Mouse (Mus musculus): ENCODE data around the gene Zfp420. TPM values are rescaled to one million over a fixed set of nuclear protein-coding genes. Genes with fewer than 3 reads are reported as not detected.

Gene Zfp420
- polyA plus RNA-seq, 1 experiment from 2014 or later: 1.1 TPM

DNA sequence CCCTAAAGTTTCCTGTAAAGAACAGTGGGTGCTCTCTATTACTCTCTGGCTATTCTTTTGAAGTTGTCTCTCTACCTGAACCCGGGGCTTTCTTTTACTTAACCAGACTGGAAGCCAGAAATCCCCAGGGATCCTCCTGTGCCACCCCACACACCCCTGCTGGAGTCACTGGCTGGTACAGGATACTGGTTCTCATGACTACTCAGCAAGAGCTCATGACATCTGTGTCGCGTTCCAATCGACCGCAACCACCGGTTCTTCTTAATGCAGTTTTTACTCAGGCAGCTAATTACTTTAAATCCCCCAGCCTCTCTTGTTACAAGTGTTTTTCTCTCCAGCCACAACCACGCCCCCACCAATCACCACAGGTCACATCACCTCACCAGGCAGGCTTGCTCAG is 20.3 kb downstream of the Zfp420 start:
- 70% methylated on average over 7 of the region's 7 CpGs for WGBS (ENCODE audit: insufficient replicate concordance)
- H3K27me3 ChIP-seq (ENCODE audit: control insufficient read depth, insufficient read depth, low read depth, low read length): no peaks in the 10 kb centered on the region
- no peak overlapping the region for H3K9ac ChIP-seq (ENCODE audit: low read depth, low read length)
- ATAC-seq (ENCODE audit: low read depth): no peak
- no peak overlapping the region for H3K27ac ChIP-seq (ENCODE audit: low read length)
- peaks cover 7% of the 10 kb centered on the region for H3K9me3 ChIP-seq (replicated peaks; ENCODE audit: control insufficient read depth, low read length)
- no peaks in the 10 kb centered on the region for H3K4me1 ChIP-seq (ENCODE audit: control insufficient read depth, low read depth, low read length)
- H3K4me3 ChIP-seq (ENCODE audit: low read depth, low read length): no peak overlapping the region
- no peak overlapping the region for H3K4me2 ChIP-seq (ENCODE audit: low read depth, low read length)
- H3K36me3 ChIP-seq (ENCODE audit: control insufficient read depth, insufficient read depth): peaks cover 7% of the 10 kb centered on the region

DNA sequence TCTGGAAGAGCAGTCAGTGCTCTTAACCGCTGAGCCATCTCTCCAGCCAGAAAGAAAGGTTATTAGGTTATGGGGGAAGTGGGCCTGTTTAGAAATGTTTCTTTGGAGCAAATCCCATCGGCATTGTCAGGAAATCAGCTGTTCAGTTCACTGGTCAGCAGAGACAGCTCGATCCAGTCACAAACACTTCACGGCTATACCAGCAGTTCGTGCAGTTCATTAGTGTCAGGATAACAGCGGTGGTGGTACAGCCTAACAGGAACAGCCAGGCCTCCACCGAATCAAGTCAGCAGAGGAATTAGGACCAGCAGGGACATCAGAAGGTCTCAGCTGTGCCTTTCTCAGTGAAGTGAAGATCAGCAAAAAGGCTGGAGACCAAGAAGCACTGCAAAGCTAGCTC is 21.1 kb downstream of the Zfp420 start:
- Histone ChIP-seq H3K9me3 (replicated peaks; ENCODE audit: control insufficient read depth, low read length) (no peaks in the 10 kb centered on the region; the same call in none of the 2 replicates), H3K9ac (ENCODE audit: low read depth, low read length) (no peak overlapping the region), H3K4me3 (ENCODE audit: low read depth, low read length) (no peak overlapping the region), H3K27ac (ENCODE audit: low read length) (no peak overlapping the region), H3K4me2 (ENCODE audit: low read depth, low read length) (no peak overlapping the region), H3K4me1 (ENCODE audit: control insufficient read depth, low read depth, low read length) (no peaks in the 10 kb centered on the region), H3K36me3 (ENCODE audit: control insufficient read depth, insufficient read depth) (no peaks in the 10 kb centered on the region), H3K27me3 (ENCODE audit: control insufficient read depth, insufficient read depth, low read depth, low read length) (no peaks in the 10 kb centered on the region)
- no peak for ATAC-seq (ENCODE audit: low read depth)
- 68% methylated on average over 7 of the region's 7 CpGs for WGBS (ENCODE audit: insufficient replicate concordance)

DNA sequence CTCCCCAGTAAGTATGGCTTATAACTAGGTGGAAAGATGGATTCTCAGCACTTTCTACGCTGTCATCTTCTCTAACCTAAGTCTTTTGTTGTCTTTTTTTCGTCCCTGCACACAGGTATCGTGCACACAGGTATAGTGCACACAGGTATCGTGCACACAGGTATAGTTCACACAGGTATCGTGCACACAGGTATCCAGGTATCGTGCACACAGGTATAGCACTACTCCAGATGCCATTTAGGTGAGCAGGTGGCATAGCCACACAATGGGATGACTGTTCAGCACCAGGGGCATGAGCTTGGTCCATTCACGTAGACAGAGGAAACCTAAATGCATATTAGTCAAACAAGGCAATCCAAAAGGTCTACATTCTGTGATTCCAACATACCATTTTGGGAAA is 30.7 kb downstream of the Zfp420 start:
- peaks cover 33% of the 10 kb centered on the region for H3K9me3 ChIP-seq (replicated peaks; ENCODE audit: control insufficient read depth, low read length)
- H3K27ac ChIP-seq (ENCODE audit: low read length): no peak overlapping the region
- H3K36me3 ChIP-seq (ENCODE audit: control insufficient read depth, insufficient read depth): peaks cover 26% of the 10 kb centered on the region
- H3K4me1 ChIP-seq (ENCODE audit: control insufficient read depth, low read depth, low read length): no peaks in the 10 kb centered on the region
- 80% methylated on average over 7 of the region's 7 CpGs for WGBS (ENCODE audit: insufficient replicate concordance)
- no peak overlapping the region for H3K9ac ChIP-seq (ENCODE audit: low read depth, low read length)
- no peak overlapping the region for H3K4me3 ChIP-seq (ENCODE audit: low read depth, low read length)
- H3K4me2 ChIP-seq (ENCODE audit: low read depth, low read length): no peak overlapping the region
- ATAC-seq (ENCODE audit: low read depth): no peak
- no peaks in the 10 kb centered on the region for H3K27me3 ChIP-seq (ENCODE audit: control insufficient read depth, insufficient read depth, low read depth, low read length)

DNA sequence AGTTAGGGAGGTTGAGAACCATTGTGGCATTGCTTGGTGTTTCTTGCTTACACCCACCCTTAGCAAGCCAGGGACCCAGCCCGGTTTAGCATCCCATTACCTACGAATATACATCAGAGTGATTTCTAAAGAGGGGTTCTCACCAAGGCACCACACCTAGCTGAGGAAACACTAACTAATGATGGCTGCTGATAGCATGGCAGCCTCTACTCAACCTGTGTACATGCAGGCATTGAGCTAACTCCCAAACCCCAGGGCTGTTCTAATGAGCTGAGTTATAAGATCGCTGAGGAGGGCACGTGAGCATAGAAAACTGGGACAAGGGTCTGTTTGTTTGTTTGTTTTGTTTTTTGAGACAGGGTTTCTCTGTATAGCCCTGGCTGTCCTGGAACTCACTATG is 33.0 kb downstream of the Zfp420 start:
- Histone ChIP-seq H3K9ac (ENCODE audit: low read depth, low read length) (no peak overlapping the region), H3K4me3 (ENCODE audit: low read depth, low read length) (no peak overlapping the region), H3K27me3 (ENCODE audit: control insufficient read depth, insufficient read depth, low read depth, low read length) (no peaks in the 10 kb centered on the region), H3K4me1 (ENCODE audit: control insufficient read depth, low read depth, low read length) (no peaks in the 10 kb centered on the region), H3K9me3 (replicated peaks; ENCODE audit: control insufficient read depth, low read length) (peaks cover 34% of the 10 kb centered on the region), H3K4me2 (ENCODE audit: low read depth, low read length) (no peak overlapping the region), H3K27ac (ENCODE audit: low read length) (no peak overlapping the region), H3K36me3 (ENCODE audit: control insufficient read depth, insufficient read depth) (peaks cover 39% of the 10 kb centered on the region)
- no peak for ATAC-seq (ENCODE audit: low read depth)
- WGBS (ENCODE audit: insufficient replicate concordance): 90% methylated on average over 4 of the region's 4 CpGs

DNA sequence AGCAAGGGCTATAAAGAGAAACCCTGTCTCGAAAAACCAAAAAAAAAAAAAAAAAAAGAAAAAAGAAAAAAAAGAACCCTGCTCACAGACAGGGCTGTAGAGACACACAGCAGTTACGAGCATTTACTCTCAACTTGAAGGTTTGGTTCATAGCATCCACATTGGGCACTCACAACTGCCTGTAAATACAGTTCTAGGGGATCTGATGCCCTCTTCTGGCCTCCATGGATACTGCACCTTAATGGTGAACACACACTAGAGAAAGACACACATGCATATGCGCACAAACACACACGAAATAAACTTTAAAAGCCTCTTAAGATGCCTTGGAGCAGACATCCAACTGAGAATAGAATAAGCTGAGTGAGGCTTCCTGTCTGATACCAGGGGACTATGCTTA is 38.6 kb downstream of the Zfp420 start:
- Histone ChIP-seq H3K4me3 (ENCODE audit: low read depth, low read length) (no peak overlapping the region), H3K27ac (ENCODE audit: low read length) (no peak overlapping the region), H3K4me1 (ENCODE audit: control insufficient read depth, low read depth, low read length) (no peaks in the 10 kb centered on the region), H3K9ac (ENCODE audit: low read depth, low read length) (no peak overlapping the region), H3K9me3 (replicated peaks; ENCODE audit: control insufficient read depth, low read length) (peaks cover 26% of the 10 kb centered on the region), H3K27me3 (ENCODE audit: control insufficient read depth, insufficient read depth, low read depth, low read length) (no peaks in the 10 kb centered on the region), H3K4me2 (ENCODE audit: low read depth, low read length) (no peak overlapping the region), H3K36me3 (ENCODE audit: control insufficient read depth, insufficient read depth) (peaks cover 50% of the 10 kb centered on the region)
- 73% methylated on average over 4 of the region's 4 CpGs for WGBS (ENCODE audit: insufficient replicate concordance)
- no peak for ATAC-seq (ENCODE audit: low read depth)

DNA sequence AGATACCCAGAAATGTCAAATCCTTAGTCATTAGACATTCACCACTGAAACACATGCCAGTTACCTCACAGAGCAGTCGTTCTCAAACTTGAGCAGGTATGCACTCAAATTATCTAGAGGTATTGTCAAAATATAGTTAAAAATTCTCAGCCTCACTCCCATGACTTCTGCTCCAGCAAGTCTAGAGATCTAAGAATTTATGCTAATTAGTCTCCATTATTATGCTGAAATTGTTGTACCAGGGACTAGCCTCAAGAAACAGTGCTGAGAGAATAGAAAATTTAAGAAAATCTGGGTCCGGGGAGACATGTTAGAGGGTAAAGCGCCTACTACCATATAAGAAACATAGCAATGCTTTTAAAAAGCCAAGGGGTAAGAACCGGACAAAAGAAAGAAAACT is 44.3 kb downstream of the Zfp420 start:
- Histone ChIP-seq H3K9me3 (replicated peaks; ENCODE audit: control insufficient read depth, low read length) (no peaks in the 10 kb centered on the region), H3K4me1 (ENCODE audit: control insufficient read depth, low read depth, low read length) (no peaks in the 10 kb centered on the region; the same call in 1 of the 2 replicates), H3K4me3 (ENCODE audit: low read depth, low read length) (no peak overlapping the region), H3K36me3 (ENCODE audit: control insufficient read depth, insufficient read depth) (peaks cover 4% of the 10 kb centered on the region; the same call in 1 of the 2 replicates), H3K9ac (ENCODE audit: low read depth, low read length) (no peak overlapping the region), H3K4me2 (ENCODE audit: low read depth, low read length) (no peak overlapping the region), H3K27ac (ENCODE audit: low read length) (no peak overlapping the region), H3K27me3 (ENCODE audit: control insufficient read depth, insufficient read depth, low read depth, low read length) (no peaks in the 10 kb centered on the region)
- WGBS (ENCODE audit: insufficient replicate concordance): 73% methylated on average over 4 of the region's 4 CpGs
- ATAC-seq (ENCODE audit: low read depth): no peak

DNA sequence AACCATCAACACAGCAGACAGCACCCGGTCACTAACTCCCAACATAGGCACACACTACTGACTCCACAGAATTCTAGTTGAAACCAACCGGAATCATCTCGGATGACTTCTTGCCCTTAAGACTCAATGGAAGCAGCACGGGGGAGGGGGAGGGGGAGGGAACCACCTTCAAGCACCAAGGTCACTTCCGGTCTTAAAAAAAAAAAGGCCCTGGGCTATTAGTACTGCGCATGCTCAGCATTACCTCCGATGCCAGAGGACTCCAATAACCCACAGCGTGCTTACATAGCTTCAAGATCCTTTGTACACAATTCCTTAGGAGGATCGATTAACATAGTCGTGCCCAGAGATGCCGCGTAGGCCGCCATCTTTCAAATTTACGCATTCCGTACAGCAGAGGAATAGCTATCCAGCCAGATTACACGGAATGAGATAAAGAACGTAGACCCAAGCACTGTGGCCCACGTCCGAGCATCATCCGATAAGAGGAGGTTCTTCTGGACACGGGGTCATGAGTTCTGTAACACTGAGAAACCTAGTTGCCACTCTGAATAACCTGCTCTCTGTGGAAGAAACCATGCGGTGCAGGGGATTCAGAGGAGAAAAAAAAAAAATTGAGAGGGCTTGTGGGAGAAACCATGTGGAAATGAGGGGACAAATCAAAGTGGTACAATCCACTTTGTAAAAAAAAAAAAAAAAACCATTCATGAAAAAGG is 46.3 kb downstream of the Zfp420 start, which contains the start of gene Zfp27:
TSS of gene Zfp27 (minus strand) at position 607 of the 716 bp plus-strand sequence.
- Histone ChIP-seq H3K9ac (ENCODE audit: low read depth, low read length) (peak within 1 kb of the TSS; percentile 66), H3K4me1 (ENCODE audit: control insufficient read depth, low read depth, low read length) (no peaks in the 10 kb centered on the region; the same call in 1 of the 2 replicates), H3K27me3 (ENCODE audit: control insufficient read depth, insufficient read depth, low read depth, low read length) (no peaks in the 10 kb centered on the region), H3K9me3 (replicated peaks; ENCODE audit: control insufficient read depth, low read length) (no peaks in the 10 kb centered on the region), H3K36me3 (ENCODE audit: control insufficient read depth, insufficient read depth) (no peaks in the 10 kb centered on the region), H3K4me2 (ENCODE audit: low read depth, low read length) (peak within 1 kb of the TSS; percentile 73), H3K4me3 (ENCODE audit: low read depth, low read length) (peak within 1 kb of the TSS; percentile 73), H3K27ac (ENCODE audit: low read length) (peak within 1 kb of the TSS; percentile 80)
- peak; percentile 77 for ATAC-seq (ENCODE audit: low read depth)
- under 1% methylated on average over 22 of the region's 22 CpGs for WGBS (ENCODE audit: insufficient replicate concordance)

DNA sequence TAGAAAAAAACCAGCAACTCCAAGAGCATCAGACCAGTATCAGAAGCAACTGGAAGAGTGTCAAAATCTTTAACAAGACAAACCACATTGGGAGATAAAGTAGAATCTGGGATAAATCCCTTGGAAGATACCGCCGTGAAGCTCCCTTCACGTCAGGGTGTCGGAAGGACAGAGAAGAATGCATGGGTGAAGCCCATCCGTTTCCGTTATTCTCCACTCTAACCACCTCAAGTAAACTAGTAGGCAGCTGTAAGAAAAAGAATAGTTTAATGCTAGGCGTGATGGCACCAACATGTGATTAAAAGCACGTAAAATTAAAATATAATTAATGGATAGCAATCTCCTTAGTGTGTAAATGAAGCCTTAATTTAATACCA is 46.9 kb downstream of the Zfp420 start:
- peak overlapping the region; percentile 73 for H3K4me2 ChIP-seq (ENCODE audit: low read depth, low read length)
- WGBS (ENCODE audit: insufficient replicate concordance): 28% methylated on average over 8 of the region's 8 CpGs
- no peaks in the 10 kb centered on the region; the same call in 1 of the 2 replicates for H3K4me1 ChIP-seq (ENCODE audit: control insufficient read depth, low read depth, low read length)
- H3K4me3 ChIP-seq (ENCODE audit: low read depth, low read length): peak overlapping the region; percentile 73
- no peak overlapping the region; the same call in 1 of the 2 replicates for H3K9ac ChIP-seq (ENCODE audit: low read depth, low read length)
- H3K9me3 ChIP-seq (replicated peaks; ENCODE audit: control insufficient read depth, low read length): no peaks in the 10 kb centered on the region
- H3K27ac ChIP-seq (ENCODE audit: low read length): peak overlapping the region; percentile 80
- H3K36me3 ChIP-seq (ENCODE audit: control insufficient read depth, insufficient read depth): no peaks in the 10 kb centered on the region
- ATAC-seq (ENCODE audit: low read depth): no peak
- H3K27me3 ChIP-seq (ENCODE audit: control insufficient read depth, insufficient read depth, low read depth, low read length): no peaks in the 10 kb centered on the region

DNA sequence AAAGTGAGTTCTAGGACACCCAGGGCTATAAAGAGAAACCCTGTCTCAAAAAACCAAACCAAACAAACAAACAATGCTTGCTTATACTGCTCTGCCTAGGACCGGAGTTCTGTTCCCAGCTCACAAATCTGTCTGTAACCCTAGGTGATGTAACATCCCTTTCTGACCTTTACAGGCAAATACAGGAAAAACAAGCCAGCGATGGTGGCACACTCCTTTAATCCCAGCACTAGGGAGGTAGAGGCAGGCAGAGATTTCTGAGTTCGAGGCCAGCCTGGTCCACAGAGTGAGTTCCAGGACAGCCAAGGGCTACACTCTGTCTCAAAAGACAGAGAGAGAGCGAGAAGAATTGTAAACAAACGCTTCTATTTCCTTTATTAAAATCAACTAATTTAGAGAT is 47.4 kb downstream of the Zfp420 start:
- no peaks in the 10 kb centered on the region for H3K27me3 ChIP-seq (ENCODE audit: control insufficient read depth, insufficient read depth, low read depth, low read length)
- no peak for ATAC-seq (ENCODE audit: low read depth)
- WGBS (ENCODE audit: insufficient replicate concordance): 68% methylated on average over 5 of the region's 5 CpGs
- H3K27ac ChIP-seq (ENCODE audit: low read length): no peak overlapping the region
- H3K36me3 ChIP-seq (ENCODE audit: control insufficient read depth, insufficient read depth): no peaks in the 10 kb centered on the region
- no peak overlapping the region for H3K4me2 ChIP-seq (ENCODE audit: low read depth, low read length)
- no peak overlapping the region for H3K9ac ChIP-seq (ENCODE audit: low read depth, low read length)
- no peaks in the 10 kb centered on the region for H3K9me3 ChIP-seq (replicated peaks; ENCODE audit: control insufficient read depth, low read length)
- H3K4me1 ChIP-seq (ENCODE audit: control insufficient read depth, low read depth, low read length): no peaks in the 10 kb centered on the region; the same call in 1 of the 2 replicates
- H3K4me3 ChIP-seq (ENCODE audit: low read depth, low read length): no peak overlapping the region
